Mouse (Mus musculus): Measurements from ENCODE around the gene Tnfrsf13c. TPM values are rescaled to one million over a fixed set of nuclear protein-coding genes. Genes with fewer than 3 reads are reported as not detected.

Tnfrsf13c gene
- polyA plus RNA-seq, 1 experiment from 2014 or later = 0.16 TPM

DNA sequence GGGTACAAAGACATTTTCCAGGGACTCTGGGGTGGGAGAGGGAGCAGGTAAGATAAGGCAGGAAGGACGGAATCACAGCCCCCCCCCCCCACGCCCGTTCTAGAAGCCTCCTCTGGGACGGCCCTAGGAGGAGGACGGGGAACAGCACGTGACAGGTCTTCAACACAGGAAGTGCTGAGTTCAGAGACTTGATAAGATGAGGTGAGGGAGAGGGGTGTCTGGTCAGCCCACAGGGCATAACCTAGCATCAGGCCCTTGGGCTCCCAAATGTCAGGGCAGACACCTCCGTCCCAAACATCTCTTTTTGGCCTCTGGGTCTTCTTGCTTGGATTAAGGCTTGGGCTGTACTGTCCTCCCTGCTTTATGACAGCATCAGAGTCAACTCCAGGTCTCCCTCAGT, 918 bp downstream of the Tnfrsf13c start:
- Histone ChIP-seq H3K4me3 (ENCODE audit: low read depth, low read length) (no peak overlapping the region), H3K27ac (ENCODE audit: low read depth, low read length) (no peak overlapping the region), H3K36me3 (ENCODE audit: control insufficient read depth, insufficient read depth, low read length) (no peaks in the 10 kb centered on the region), H3K9me3 (ENCODE audit: control insufficient read depth, low read length) (no peaks in the 10 kb centered on the region), H3K27me3 (replicated peaks; ENCODE audit: control insufficient read depth, insufficient read depth, low read length) (peaks cover 43% of the 10 kb centered on the region), H3K4me2 (no peak overlapping the region), H3K9ac (ENCODE audit: low read depth, low read length) (no peak overlapping the region), H3K4me1 (replicated peaks; ENCODE audit: control insufficient read depth, insufficient read depth, low read length) (peaks cover 6% of the 10 kb centered on the region)
- no peak for DNase-seq (ENCODE audit: low spot score)
- no peak for ATAC-seq (replicated peaks; ENCODE audit: low FRiP score)
- WGBS = 21% methylated on average over 7 of the region's 7 CpGs

DNA sequence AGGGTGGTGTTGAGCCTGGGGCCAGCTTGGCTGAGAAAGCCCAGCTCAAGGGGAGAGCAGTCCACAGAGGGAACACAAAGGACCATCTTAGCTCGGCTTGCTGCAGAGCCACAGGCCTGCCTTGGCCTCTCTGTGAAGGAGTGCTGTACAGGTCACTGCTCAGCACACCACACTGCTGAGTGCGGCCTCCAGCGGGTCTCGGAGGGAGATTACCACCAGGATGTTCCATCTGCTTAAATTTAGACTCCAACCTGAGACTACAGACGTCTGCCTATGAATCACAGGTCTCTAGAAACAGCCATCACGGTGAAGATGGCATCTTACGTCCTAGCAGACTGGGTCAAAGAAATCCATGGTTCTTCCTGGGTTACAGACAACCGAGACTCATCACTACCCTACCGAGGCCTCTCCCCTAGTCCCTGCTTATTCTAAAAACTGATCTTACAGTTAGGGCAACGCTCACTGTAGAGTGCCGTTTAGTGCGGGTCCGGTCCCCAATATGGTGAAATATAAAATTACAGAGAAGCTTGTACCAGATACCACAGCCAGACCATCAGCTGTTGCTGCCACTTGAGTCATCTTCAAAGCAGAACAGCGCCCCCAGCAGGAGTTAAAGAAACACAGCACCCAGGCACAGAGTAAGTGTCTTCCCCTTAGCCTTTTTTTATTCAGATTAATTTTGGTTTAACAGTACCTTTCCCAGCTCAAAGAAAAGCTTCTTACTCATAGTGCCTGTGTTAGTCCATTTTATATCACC, 2.9 kb downstream of the Tnfrsf13c start:
- H3K4me3 ChIP-seq (ENCODE audit: low read depth, low read length) = no peak overlapping the region
- H3K27me3 ChIP-seq (replicated peaks; ENCODE audit: control insufficient read depth, insufficient read depth, low read length) = peaks cover 51% of the 10 kb centered on the region
- H3K9me3 ChIP-seq (ENCODE audit: control insufficient read depth, low read length) = no peaks in the 10 kb centered on the region
- no peaks in the 10 kb centered on the region for H3K36me3 ChIP-seq (ENCODE audit: control insufficient read depth, insufficient read depth, low read length)
- H3K27ac ChIP-seq (ENCODE audit: low read depth, low read length) = no peak overlapping the region
- no peak overlapping the region for H3K4me2 ChIP-seq
- 74% methylated on average over 14 of the region's 14 CpGs for WGBS
- DNase-seq (ENCODE audit: low spot score) = no peak
- H3K4me1 ChIP-seq (replicated peaks; ENCODE audit: control insufficient read depth, insufficient read depth, low read length) = peaks cover 6% of the 10 kb centered on the region
- ATAC-seq (replicated peaks; ENCODE audit: low FRiP score) = no peak
- no peak overlapping the region for H3K9ac ChIP-seq (ENCODE audit: low read depth, low read length)

- peaks cover 59% of the 10 kb centered on the region for H3K27me3 ChIP-seq (replicated peaks; ENCODE audit: control insufficient read depth, insufficient read depth, low read length)
- WGBS = 74% methylated on average over 11 of the region's 12 CpGs
- no peak overlapping the region for H3K27ac ChIP-seq (ENCODE audit: low read depth, low read length)
- no peaks in the 10 kb centered on the region for H3K9me3 ChIP-seq (ENCODE audit: control insufficient read depth, low read length)
- no peaks in the 10 kb centered on the region for H3K36me3 ChIP-seq (ENCODE audit: control insufficient read depth, insufficient read depth, low read length)
- no peak overlapping the region for H3K4me3 ChIP-seq (ENCODE audit: low read depth, low read length)
- H3K4me2 ChIP-seq = no peak overlapping the region
- peaks cover 6% of the 10 kb centered on the region for H3K4me1 ChIP-seq (replicated peaks; ENCODE audit: control insufficient read depth, insufficient read depth, low read length)
- DNase-seq (ENCODE audit: low spot score) (no peak), ATAC-seq (replicated peaks; ENCODE audit: low FRiP score) (no peak)
- H3K9ac ChIP-seq (ENCODE audit: low read depth, low read length) = no peak overlapping the region
These were observed 4.0 kb downstream of the Tnfrsf13c start for GRCm38 (mm10) chr15:82220003-82220675.

- Histone ChIP-seq H3K4me2 (no peak overlapping the region), H3K9ac (ENCODE audit: low read depth, low read length) (no peak overlapping the region), H3K9me3 (ENCODE audit: control insufficient read depth, low read length) (no peaks in the 10 kb centered on the region), H3K36me3 (ENCODE audit: control insufficient read depth, insufficient read depth, low read length) (no peaks in the 10 kb centered on the region), H3K27ac (ENCODE audit: low read depth, low read length) (no peak overlapping the region), H3K4me1 (replicated peaks; ENCODE audit: control insufficient read depth, insufficient read depth, low read length) (no peaks in the 10 kb centered on the region; the same call in 1 of the 2 replicates), H3K27me3 (replicated peaks; ENCODE audit: control insufficient read depth, insufficient read depth, low read length) (peaks cover 59% of the 10 kb centered on the region), H3K4me3 (ENCODE audit: low read depth, low read length) (no peak overlapping the region)
- DNase-seq (ENCODE audit: low spot score) (no peak), ATAC-seq (replicated peaks; ENCODE audit: low FRiP score) (no peak)
- 53% methylated on average over 26 of the region's 26 CpGs for WGBS
These were observed 5.1 kb downstream of the Tnfrsf13c start for GRCm38 (mm10) chr15:82218778-82219666.

DNA sequence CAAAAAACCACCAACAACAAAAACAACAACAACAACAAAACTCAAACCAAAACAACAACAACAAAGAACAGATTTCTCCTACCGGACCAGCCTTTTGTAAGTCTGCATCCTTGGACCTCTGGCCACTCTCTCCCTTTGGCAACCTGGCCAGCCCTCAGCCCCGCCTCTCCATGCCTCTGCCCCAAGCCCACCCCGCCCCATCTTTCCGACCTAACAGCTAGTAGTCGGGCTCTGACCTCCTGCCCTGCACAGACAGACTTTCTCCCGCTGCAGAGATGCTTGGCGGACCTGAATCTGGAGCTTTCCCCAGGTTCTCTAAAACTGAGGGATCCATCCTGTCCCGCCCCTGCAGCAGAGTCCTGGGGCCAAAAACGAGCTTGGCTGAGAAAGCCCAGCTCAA, 6.2 kb downstream of the Tnfrsf13c start:
- no peaks in the 10 kb centered on the region for H3K36me3 ChIP-seq (ENCODE audit: control insufficient read depth, insufficient read depth, low read length)
- no peak for DNase-seq (ENCODE audit: low spot score)
- ATAC-seq (replicated peaks; ENCODE audit: low FRiP score) = no peak
- no peak overlapping the region for H3K4me3 ChIP-seq (ENCODE audit: low read depth, low read length)
- no peak overlapping the region for H3K27ac ChIP-seq (ENCODE audit: low read depth, low read length)
- H3K9me3 ChIP-seq (ENCODE audit: control insufficient read depth, low read length) = no peaks in the 10 kb centered on the region
- 49% methylated on average over 9 of the region's 9 CpGs for WGBS
- H3K9ac ChIP-seq (ENCODE audit: low read depth, low read length) = no peak overlapping the region
- peaks cover 59% of the 10 kb centered on the region for H3K27me3 ChIP-seq (replicated peaks; ENCODE audit: control insufficient read depth, insufficient read depth, low read length)
- H3K4me2 ChIP-seq = no peak overlapping the region
- H3K4me1 ChIP-seq (replicated peaks; ENCODE audit: control insufficient read depth, insufficient read depth, low read length) = no peaks in the 10 kb centered on the region; the same call in 1 of the 2 replicates

DNA sequence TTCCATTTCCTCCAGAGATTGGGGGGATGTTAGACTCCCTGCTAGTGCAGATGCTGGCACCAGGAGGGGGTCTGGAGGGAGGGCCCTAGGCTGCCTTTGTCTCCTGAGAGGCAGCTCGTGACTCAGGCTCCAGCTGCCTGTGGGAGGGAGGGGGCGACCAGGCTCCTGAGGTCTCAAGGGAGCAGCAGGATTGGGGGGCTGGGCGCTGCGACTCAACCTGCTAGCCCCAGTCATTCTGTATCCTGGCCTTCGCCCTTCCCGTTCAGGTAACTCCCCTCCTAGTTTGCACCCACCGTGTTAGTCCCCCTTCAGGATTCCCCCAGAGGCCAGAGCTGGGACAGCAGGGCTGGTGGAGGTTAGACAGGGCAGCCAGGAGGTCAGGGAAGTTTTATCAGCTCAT, 7.1 kb downstream of the Tnfrsf13c start:
- Histone ChIP-seq H3K9me3 (ENCODE audit: control insufficient read depth, low read length) (no peaks in the 10 kb centered on the region), H3K27ac (ENCODE audit: low read depth, low read length) (no peak overlapping the region), H3K4me1 (replicated peaks; ENCODE audit: control insufficient read depth, insufficient read depth, low read length) (peaks cover 5% of the 10 kb centered on the region), H3K27me3 (replicated peaks; ENCODE audit: control insufficient read depth, insufficient read depth, low read length) (peaks cover 63% of the 10 kb centered on the region), H3K9ac (ENCODE audit: low read depth, low read length) (no peak overlapping the region), H3K4me3 (ENCODE audit: low read depth, low read length) (no peak overlapping the region), H3K4me2 (no peak overlapping the region), H3K36me3 (ENCODE audit: control insufficient read depth, insufficient read depth, low read length) (no peaks in the 10 kb centered on the region)
- ATAC-seq (replicated peaks; ENCODE audit: low FRiP score) (no peak), DNase-seq (ENCODE audit: low spot score) (no peak)
- 25% methylated on average over 7 of the region's 7 CpGs for WGBS

GRCm38 (mm10) chr15:82216142-82216827, 7.9 kb downstream of the Tnfrsf13c start:
- Histone ChIP-seq H3K9me3 (ENCODE audit: control insufficient read depth, low read length) (no peaks in the 10 kb centered on the region), H3K27ac (ENCODE audit: low read depth, low read length) (no peak overlapping the region), H3K27me3 (replicated peaks; ENCODE audit: control insufficient read depth, insufficient read depth, low read length) (peaks cover 65% of the 10 kb centered on the region), H3K4me2 (no peak overlapping the region), H3K9ac (ENCODE audit: low read depth, low read length) (no peak overlapping the region), H3K4me3 (ENCODE audit: low read depth, low read length) (no peak overlapping the region), H3K4me1 (replicated peaks; ENCODE audit: control insufficient read depth, insufficient read depth, low read length) (peaks cover 9% of the 10 kb centered on the region), H3K36me3 (ENCODE audit: control insufficient read depth, insufficient read depth, low read length) (no peaks in the 10 kb centered on the region)
- 46% methylated on average over 20 of the region's 20 CpGs for WGBS
- ATAC-seq (replicated peaks; ENCODE audit: low FRiP score) (no peak), DNase-seq (ENCODE audit: low spot score) (no peak)

DNA sequence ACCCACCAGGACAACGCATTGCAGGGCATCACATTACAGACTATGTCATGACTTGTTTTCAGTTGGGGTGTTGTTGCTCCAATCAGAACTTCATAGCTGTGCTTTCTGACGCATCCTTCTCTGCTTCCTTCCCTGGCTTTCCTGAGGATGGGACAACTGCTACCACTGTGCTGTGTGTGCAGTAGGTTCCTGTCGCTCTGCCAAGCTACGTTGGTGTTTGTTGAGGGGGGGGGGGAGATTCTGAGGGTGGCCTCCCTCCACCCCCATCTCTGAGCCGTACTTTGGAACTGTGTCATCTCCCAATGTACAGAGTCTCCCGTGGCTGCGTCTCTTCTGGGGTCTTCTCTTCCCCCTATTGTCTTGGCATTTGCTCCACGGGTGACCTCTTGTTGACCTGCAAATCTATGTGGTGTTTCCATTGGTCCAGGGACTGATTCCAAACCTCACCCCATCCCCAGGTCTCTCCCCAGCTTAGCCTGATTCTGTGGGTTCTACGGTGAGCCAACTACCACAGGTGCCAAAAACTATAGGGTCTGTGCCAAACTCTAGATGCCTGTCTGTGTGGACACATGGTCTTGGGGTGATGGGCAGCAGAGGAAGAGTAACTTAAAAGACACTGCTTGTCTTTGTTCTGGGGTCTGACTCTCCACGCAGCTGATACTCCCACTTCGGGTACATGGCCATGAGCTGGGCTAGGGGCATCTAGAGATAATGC, 8.7 kb downstream of the Tnfrsf13c start:
- H3K4me3 ChIP-seq (ENCODE audit: low read depth, low read length) = no peak overlapping the region
- no peak overlapping the region for H3K27ac ChIP-seq (ENCODE audit: low read depth, low read length)
- H3K27me3 ChIP-seq (replicated peaks; ENCODE audit: control insufficient read depth, insufficient read depth, low read length) = peaks cover 73% of the 10 kb centered on the region
- DNase-seq (ENCODE audit: low spot score) (no peak), ATAC-seq (replicated peaks; ENCODE audit: low FRiP score) (no peak)
- peaks cover 9% of the 10 kb centered on the region for H3K4me1 ChIP-seq (replicated peaks; ENCODE audit: control insufficient read depth, insufficient read depth, low read length)
- no peaks in the 10 kb centered on the region for H3K36me3 ChIP-seq (ENCODE audit: control insufficient read depth, insufficient read depth, low read length)
- H3K9ac ChIP-seq (ENCODE audit: low read depth, low read length) = no peak overlapping the region
- H3K9me3 ChIP-seq (ENCODE audit: control insufficient read depth, low read length) = no peaks in the 10 kb centered on the region
- WGBS = 45% methylated on average over 11 of the region's 11 CpGs
- no peak overlapping the region for H3K4me2 ChIP-seq
